ENCODE assay signal across 8 mouse cellular contexts in the genomic region with DNA sequence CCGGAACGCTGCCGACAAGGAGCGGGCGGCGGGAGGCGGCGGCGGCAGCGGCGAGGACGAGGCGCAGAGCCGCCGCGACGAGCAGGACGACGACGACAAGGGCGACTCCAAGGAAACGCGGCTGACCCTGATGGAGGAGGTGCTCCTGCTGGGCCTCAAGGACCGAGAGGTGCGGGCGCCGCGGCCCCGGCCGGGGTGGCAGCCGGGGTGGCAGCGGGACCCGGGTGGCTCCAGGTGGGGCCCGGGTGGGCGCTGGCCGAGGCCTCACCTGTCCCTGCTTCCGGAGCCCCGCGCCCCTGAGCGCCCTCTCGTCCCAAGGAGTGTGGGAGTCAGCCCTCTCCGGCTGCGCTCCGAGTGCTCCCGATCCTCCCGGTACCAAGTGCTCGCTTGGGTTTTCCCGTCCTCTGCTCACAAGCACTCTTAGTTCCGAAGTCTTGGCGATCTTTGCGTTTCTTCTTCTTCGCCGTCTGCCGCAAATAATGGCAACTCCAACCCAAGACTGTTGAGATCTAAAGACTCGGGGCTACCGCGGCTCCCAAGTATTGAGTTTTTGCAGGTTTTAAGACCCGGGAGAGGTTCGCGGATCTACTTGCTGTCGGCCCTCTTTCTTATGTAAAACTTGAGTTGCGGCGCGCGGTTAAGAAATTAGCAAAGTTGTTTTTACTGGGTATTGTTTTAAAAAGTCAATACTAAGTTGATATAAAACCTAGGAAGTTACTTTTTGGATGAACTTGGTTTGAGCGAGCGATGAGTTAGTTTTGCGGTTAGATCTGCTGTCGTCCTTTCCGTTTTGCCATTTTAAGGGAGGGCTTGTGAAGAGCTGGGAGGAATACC. TPM values are rescaled to one million over a fixed set of nuclear protein-coding genes. Genes with fewer than 3 reads are reported as not detected.
A peak's percentile ranks its signal among the peaks of the same experiment; 100 is the strongest.
DNase-seq lines count a peak whose midpoint lies in the region; ATAC-seq and TF ChIP-seq lines count a peak whose summit lies in the region.

A gene (minus strand): TSS at position 112 of the 834 bp plus-strand sequence.

- H3K4me2 ChIP-seq in liver, embryonic 16.5 days (ENCODE audit: low read depth, low read length): peak within 1 kb of the TSS; percentile 80
- H3K4me2 ChIP-seq in neural tube, embryonic 11.5 days (ENCODE audit: low read depth): peak within 1 kb of the TSS; percentile 75

- POLR2A ChIA-PET in Patski (lab: Charles Lee): no interaction called here

- TF ChIP-seq POLR2A in kidney, adult 2 months (IDR thresholded peaks at IDR 0.05; ENCODE audit: low read depth, low read length): no peak
- no peak for TF ChIP-seq POLR2A in thymus, adult 2 months (IDR thresholded peaks at IDR 0.05; ENCODE audit: control insufficient read depth, extremely low read depth, insufficient read depth, low read length, poor library complexity)

- no peaks in the 10 kb centered on the region for H3K36me3 ChIP-seq in kidney, adult 2 months (ENCODE audit: control insufficient read depth, insufficient read depth, low read length)
- H3K36me3 ChIP-seq in liver, embryonic 16.5 days (ENCODE audit: control insufficient read depth, insufficient read depth): no peaks in the 10 kb centered on the region
- no peaks in the 10 kb centered on the region for H3K36me3 ChIP-seq in neural tube, embryonic 11.5 days (ENCODE audit: control insufficient read depth, insufficient read depth, low read length)
- no peaks in the 10 kb centered on the region for H3K36me3 ChIP-seq in thymus, adult 2 months (ENCODE audit: control insufficient read depth, insufficient read depth, low read length)

- in situ Hi-C loops in Patski (cut with MboI; ENCODE audit: low pct_unique_long_range_greater_than_20kb): no loop called here

- WGBS in kidney, adult 2 months: under 1% methylated on average over 69 of the region's 70 CpGs
- under 1% methylated on average over 66 of the region's 70 CpGs for WGBS in liver, embryonic 16.5 days (ENCODE audit: insufficient replicate concordance)
- 0% methylated on average over 52 of the region's 70 CpGs for WGBS in neural tube, embryonic 11.5 days
- under 1% methylated on average over 70 of the region's 70 CpGs for WGBS in thymus, adult 2 months

- peak within 1 kb of the TSS; percentile 99 for H3K27ac ChIP-seq in kidney, adult 2 months (ENCODE audit: insufficient read depth, low read depth, low read length)
- peak within 1 kb of the TSS; percentile 94 for H3K27ac ChIP-seq in liver, embryonic 16.5 days (ENCODE audit: low read length)
- H3K27ac ChIP-seq in neural tube, embryonic 11.5 days (ENCODE audit: low read depth, low read length): peak within 1 kb of the TSS; percentile 91
- peak within 1 kb of the TSS; percentile 38; the same call in 1 of the 2 replicates for H3K27ac ChIP-seq in thymus, adult 2 months (ENCODE audit: control insufficient read depth, insufficient read depth, low read length)

- peak within 1 kb of the TSS; percentile 99 for H3K9ac ChIP-seq in liver, embryonic 16.5 days (ENCODE audit: low read depth, low read length)
- H3K9ac ChIP-seq in neural tube, embryonic 11.5 days (ENCODE audit: low read length): peak within 1 kb of the TSS; percentile 96

- DNase-seq in A20 (ENCODE audit: low read depth, low spot score) (peak; percentile 67), Patski (ENCODE audit: low read depth, low spot score) (no peak)
- DNase-seq in embryo, embryonic 11.5 days (ENCODE audit: low read depth, low spot score): peak; percentile 20
- DNase-seq in heart, adult 9 months (ENCODE audit: low spot score in 2 of 2): peak; percentile 25 to 44
- peak; percentile 52 for DNase-seq in kidney, adult 2 months
- DNase-seq in neural tube, embryonic 11.5 days (ENCODE audit: low spot score): peak; percentile 44
- peak; percentile 59 for DNase-seq in thymus, adult 2 months

- H3K4me3 ChIP-seq in kidney, adult 2 months (ENCODE audit: insufficient read depth, low read depth, low read length): peak within 1 kb of the TSS; percentile 92
- peak within 1 kb of the TSS; percentile 99 for H3K4me3 ChIP-seq in liver, embryonic 16.5 days (ENCODE audit: low read depth, low read length)
- H3K4me3 ChIP-seq in neural tube, embryonic 11.5 days (ENCODE audit: low read depth, low read length): peak within 1 kb of the TSS; percentile 93
- peak within 1 kb of the TSS; percentile 83 for H3K4me3 ChIP-seq in thymus, adult 2 months (ENCODE audit: control insufficient read depth, insufficient read depth, low read length)

- no peaks in the 10 kb centered on the region for H3K9me3 ChIP-seq in liver, embryonic 16.5 days (replicated peaks; ENCODE audit: control insufficient read depth, low read length)
- no peaks in the 10 kb centered on the region for H3K9me3 ChIP-seq in neural tube, embryonic 11.5 days (ENCODE audit: control insufficient read depth, low read length)

- CTCF ChIA-PET in Patski (lab: Charles Lee): interaction anchor here (1.3 to 1.5 kb wide), 2 partner anchors 13 to 49 kb away, joined by 3 read pairs; no protein-coding TSS in a partner anchor

- no peak for TF ChIP-seq CTCF in Patski (IDR thresholded peaks at IDR 0.05)
- TF ChIP-seq CTCF in kidney, adult 2 months (conservative IDR thresholded peaks at IDR 0.05; ENCODE audit: insufficient read depth, insufficient read length, low read depth, low read length): no peak
- 0 out of 2 replicates have a peak, but pooled peaks have one; percentile 12 for TF ChIP-seq CTCF in thymus, adult 2 months (IDR thresholded peaks at IDR 0.05; ENCODE audit: borderline replicate concordance, control insufficient read depth, extremely low read depth, insufficient read depth, low read length, poor library complexity)

- peaks cover 12% of the 10 kb centered on the region for H3K4me1 ChIP-seq in kidney, adult 2 months (ENCODE audit: control insufficient read depth, insufficient read depth, low read length)
- peaks cover 24% of the 10 kb centered on the region for H3K4me1 ChIP-seq in liver, embryonic 16.5 days (ENCODE audit: control insufficient read depth, low read depth, low read length)
- peaks cover 12% of the 10 kb centered on the region for H3K4me1 ChIP-seq in neural tube, embryonic 11.5 days (ENCODE audit: control insufficient read depth, insufficient read depth, low read length)
- H3K4me1 ChIP-seq in thymus, adult 2 months (replicated peaks; ENCODE audit: control insufficient read depth, insufficient read depth, low read length): peaks cover 2% of the 10 kb centered on the region

- peak; percentile 25 for ATAC-seq in Patski
- ATAC-seq in liver, embryonic 16.5 days (ENCODE audit: low read depth): peak; percentile 36
- peak; percentile 35 for ATAC-seq in neural tube, embryonic 11.5 days (ENCODE audit: insufficient read depth, low FRiP score, low TSS enrichment)

- no peaks in the 10 kb centered on the region for H3K27me3 ChIP-seq in Patski
- no peaks in the 10 kb centered on the region for H3K27me3 ChIP-seq in kidney, adult 2 months (replicated peaks; ENCODE audit: control insufficient read depth, insufficient read depth, low read length)
- H3K27me3 ChIP-seq in liver, embryonic 16.5 days (ENCODE audit: control insufficient read depth, insufficient read depth, low read depth, low read length): no peaks in the 10 kb centered on the region; the same call in 1 of the 2 replicates
- no peaks in the 10 kb centered on the region; the same call in 1 of the 2 replicates for H3K27me3 ChIP-seq in neural tube, embryonic 11.5 days (ENCODE audit: control insufficient read depth, insufficient read depth, low read length)
- peaks cover 2% of the 10 kb centered on the region; the same call in 1 of the 2 replicates for H3K27me3 ChIP-seq in thymus, adult 2 months (ENCODE audit: control insufficient read depth, insufficient read depth, low read length)

RNA-seq across cellular contexts. Expression of the gene that starts here (rescaled TPM):
- polyA plus RNA-seq in Patski (2021): 2.0 TPM
- not detected in 2 replicates for polyA plus RNA-seq in kidney, adult 2 months (2012; rRNA removed)
- 1.1 and 1.4 TPM in 2 replicates for polyA plus RNA-seq in liver, embryonic 16.5 days (2015; fragmentation: Nextera tagmentation; extraction: Ambion mirVana)
- polyA plus RNA-seq in neural tube, embryonic 11.5 days (2014; fragmentation: Nextera tagmentation; extraction: Ambion mirVana): 1.6 and 1.9 TPM in 2 replicates
- not detected in 2 replicates for polyA plus RNA-seq in thymus, adult 2 months (2012; rRNA removed)

Comparison
In these comparisons a context has a peak if more than half of its experiments do, and no peak if none do; other contexts are left out.
1. Peak in DNase-seq, H3K4me3 ChIP-seq and H3K27ac ChIP-seq in kidney, adult 2 months; RNA of the gene not detected or under 1 TPM.
2. Peak in DNase-seq, H3K4me3 ChIP-seq and H3K27ac ChIP-seq in thymus, adult 2 months; RNA of the gene not detected or under 1 TPM.
3. H3K27ac ChIP-seq: peak in every context shown above with its lines; median percentile 99 in kidney, adult 2 months; 94 in liver, embryonic 16.5 days; 91 in neural tube, embryonic 11.5 days; 38 in thymus, adult 2 months.